Mouse (Mus musculus): ENCODE data around the gene Cct7.

DNA sequence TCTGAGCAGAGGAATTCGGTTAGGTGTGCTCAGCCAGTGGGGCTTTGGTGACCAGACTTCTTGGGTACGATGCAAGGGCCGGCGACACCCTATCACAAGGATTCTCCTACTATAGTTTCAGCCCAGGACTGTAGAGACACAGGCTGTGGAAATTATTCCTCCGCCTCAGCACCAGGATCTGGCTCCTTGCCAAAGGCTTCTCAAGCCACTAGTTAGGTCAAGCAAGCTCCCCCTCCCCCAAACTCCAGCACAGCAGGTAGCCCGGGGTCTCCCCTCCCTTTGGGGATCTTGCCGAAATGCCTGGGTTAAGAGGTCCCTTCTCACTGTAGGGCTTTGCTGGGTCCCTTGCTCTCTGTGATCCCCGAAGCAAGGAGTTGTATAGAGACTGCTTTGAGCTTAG, 20.6 kb downstream of the Cct7 start:
- TF ChIP-seq CTCF (conservative IDR thresholded peaks at IDR 0.05; ENCODE audit: insufficient read depth, insufficient read length, low read depth, low read length): no peak
- no peak for TF ChIP-seq POLR2A (IDR thresholded peaks at IDR 0.05; ENCODE audit: low read depth, low read length)

Measured in kidney, adult 2 months (tissue).